In the genomic region with DNA sequence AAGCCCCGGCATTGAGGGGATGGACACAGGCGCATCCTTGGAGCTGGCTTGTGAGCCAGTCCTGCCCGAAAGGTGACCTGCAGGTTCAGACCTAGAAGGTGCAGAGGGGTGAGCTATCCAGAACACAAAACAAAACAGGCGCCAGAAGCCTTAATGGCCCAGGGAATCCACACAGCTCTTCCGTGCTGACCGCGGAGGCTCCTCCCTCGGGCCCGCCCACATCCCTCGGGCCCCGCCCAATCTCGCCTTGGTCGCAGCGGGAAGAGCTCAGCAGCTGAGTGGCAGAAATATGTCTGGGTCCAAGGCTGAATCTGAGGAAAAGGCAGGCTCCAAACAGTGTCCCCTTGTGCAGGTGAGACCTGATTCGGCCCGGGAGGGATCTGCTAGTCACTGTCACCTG, we compare ENCODE assay signal across 8 mouse cellular contexts. TPM values are rescaled to one million over a fixed set of nuclear protein-coding genes. Genes with fewer than 3 reads are reported as not detected.
A peak's percentile ranks its signal among the peaks of the same experiment; 100 is the strongest.
DNase-seq lines count a peak whose midpoint lies in the region.

No protein-coding gene starts in this region.

- peaks cover 36% of the 10 kb centered on the region for H3K36me3 ChIP-seq in megakaryocyte, embryonic 14.5 days (replicated peaks; ENCODE audit: low read length)

- peak; percentile 37 for DNase-seq in adipocyte (ENCODE audit: low spot score)
- peak; percentile 82 for DNase-seq in embryo, embryonic 10 days (ENCODE audit: low spot score)
- peak; percentile 69 for DNase-seq in gastrocnemius, postnatal 10 days
- DNase-seq in induced T-regulatory cell, adult 2 months (ENCODE audit: low read depth), result peak; percentile 60
- peak; percentile 9 to 72 for DNase-seq in left cerebral cortex, postnatal 10 days (ENCODE audit: extremely low spot score in 1 of 2, low spot score in 2 of 2)
- DNase-seq in right cerebral cortex, postnatal 14 days, result peak; percentile 52
- DNase-seq in urinary bladder, postnatal 4 days (ENCODE audit: low spot score in 2 of 2), result peak; percentile 57 to 71

- no peaks in the 10 kb centered on the region for H3K9me3 ChIP-seq in megakaryocyte, embryonic 14.5 days

- intact Hi-C loops in left cerebral cortex, postnatal 10 days (cut with DNase I), result no loop called here

- no peaks in the 10 kb centered on the region for H3K27me3 ChIP-seq in megakaryocyte, embryonic 14.5 days (replicated peaks)

- peak overlapping the region; percentile 89 for H3K4me3 ChIP-seq in megakaryocyte, embryonic 14.5 days (replicated peaks)

- peaks cover 26% of the 10 kb centered on the region for H3K4me1 ChIP-seq in megakaryocyte, embryonic 14.5 days

RNA-seq across cellular contexts. Expression of a gene that starts 3.1 kb away (rescaled TPM):
- total RNA-seq in gastrocnemius, postnatal 10 days (2021), result 1 to 10 TPM; 2.5 to 3.7 TPM
- total RNA-seq in left cerebral cortex, postnatal 10 days (2021), result 1 to 10 TPM; 4.2 to 4.4 TPM
- polyA plus RNA-seq in megakaryocyte, embryonic 14.5 days (2012; ENCODE audit: insufficient read depth, low replicate concordance), result 0.20 TPM in 1 of 2 replicates, not detected in the other

RNA-seq across cellular contexts. Expression of a gene that starts 3.1 kb away (rescaled TPM):
- total RNA-seq in gastrocnemius, postnatal 10 days (2021), result 10 to 100 TPM; 18.1 to 19.1 TPM
- 10 to 100 TPM; 31.2 to 32.7 TPM for total RNA-seq in left cerebral cortex, postnatal 10 days (2021)
- 0.52 and 2.2 TPM in 2 replicates for polyA plus RNA-seq in megakaryocyte, embryonic 14.5 days (2012; ENCODE audit: insufficient read depth, low replicate concordance)

RNA-seq across cellular contexts. Expression of a gene that starts 35.7 kb away (rescaled TPM):
- total RNA-seq in gastrocnemius, postnatal 10 days (2021), result 10 to 100 TPM; 23.3 to 24.8 TPM
- total RNA-seq in left cerebral cortex, postnatal 10 days (2021), result 10 to 100 TPM; 35.1 to 37.0 TPM
- polyA plus RNA-seq in megakaryocyte, embryonic 14.5 days (2012; ENCODE audit: insufficient read depth, low replicate concordance), result 2.3 TPM in 1 of 2 replicates, not detected in the other

RNA-seq across cellular contexts. Expression of a gene that starts 53.0 kb away (rescaled TPM):
- total RNA-seq in gastrocnemius, postnatal 10 days (2021), result under 1 TPM in 1 of 2 experiments, not detected in 1; 0.21 TPM
- 1 to 10 TPM; 1.2 to 1.3 TPM for total RNA-seq in left cerebral cortex, postnatal 10 days (2021)
- 0.30 TPM in 1 of 2 replicates, not detected in the other for polyA plus RNA-seq in megakaryocyte, embryonic 14.5 days (2012; ENCODE audit: insufficient read depth, low replicate concordance)

RNA-seq across cellular contexts. Expression of a gene that starts 56.5 kb away (rescaled TPM):
- 10 to 100 TPM; 23.1 to 30.5 TPM for total RNA-seq in gastrocnemius, postnatal 10 days (2021)
- total RNA-seq in left cerebral cortex, postnatal 10 days (2021), result 10 to 100 TPM; 23.7 to 25.8 TPM
- polyA plus RNA-seq in megakaryocyte, embryonic 14.5 days (2012; ENCODE audit: insufficient read depth, low replicate concordance), result 12.9 and 128 TPM in 2 replicates

Comparison
In these comparisons a context has a peak if more than half of its experiments do, and no peak if none do; other contexts are left out.
1. Peak in every context shown above with its lines: DNase-seq and H3K4me3 ChIP-seq.